Mouse (Mus musculus): Measurements from ENCODE around the gene Bicc1. TPM values are rescaled to one million over a fixed set of nuclear protein-coding genes. Genes with fewer than 3 reads are reported as not detected.

Gene Bicc1
- polyA plus RNA-seq, 1 experiment, result 3.2 TPM

- H3K27ac ChIP-seq (ENCODE audit: control insufficient read depth, insufficient read depth, low read depth, low read length), result no peak overlapping the region
- TF ChIP-seq POLR2A (IDR thresholded peaks at IDR 0.05; ENCODE audit: control insufficient read depth, low read depth, low read length) (no peak), CTCF (IDR thresholded peaks at IDR 0.05; ENCODE audit: control insufficient read depth, insufficient read depth, insufficient replicate concordance, low read depth, low read length) (no peak)
Observed at GRCm38 (mm10) chr10:71138132-71138851, 21.2 kb downstream of the Bicc1 start.

GRCm38 (mm10) chr10:71137606-71138005, 21.9 kb downstream of the Bicc1 start:
- Histone ChIP-seq H3K4me1 (ENCODE audit: control insufficient read depth, insufficient read depth, low read length) (no peaks in the 10 kb centered on the region), H3K27ac (ENCODE audit: control insufficient read depth, insufficient read depth, low read depth, low read length) (no peak overlapping the region), H3K4me3 (ENCODE audit: control insufficient read depth, low read depth, low read length) (no peak overlapping the region), H3K27me3 (ENCODE audit: control insufficient read depth, insufficient read depth, low read length) (no peaks in the 10 kb centered on the region), H3K36me3 (ENCODE audit: control insufficient read depth, insufficient read depth, low read length) (no peaks in the 10 kb centered on the region)
- TF ChIP-seq CTCF (IDR thresholded peaks at IDR 0.05; ENCODE audit: control insufficient read depth, insufficient read depth, insufficient replicate concordance, low read depth, low read length) (no peak), POLR2A (IDR thresholded peaks at IDR 0.05; ENCODE audit: control insufficient read depth, low read depth, low read length) (no peak)

More at GRCm38 (mm10) chr10:71138132-71138851, 21.2 kb downstream of the Bicc1 start:
- Histone ChIP-seq H3K27me3 (ENCODE audit: control insufficient read depth, insufficient read depth, low read length) (no peaks in the 10 kb centered on the region), H3K4me1 (ENCODE audit: control insufficient read depth, insufficient read depth, low read length) (no peaks in the 10 kb centered on the region), H3K4me3 (ENCODE audit: control insufficient read depth, low read depth, low read length) (no peak overlapping the region), H3K36me3 (ENCODE audit: control insufficient read depth, insufficient read depth, low read length) (no peaks in the 10 kb centered on the region)

- Histone ChIP-seq H3K27me3 (ENCODE audit: control insufficient read depth, insufficient read depth, low read length) (no peaks in the 10 kb centered on the region), H3K27ac (ENCODE audit: control insufficient read depth, insufficient read depth, low read depth, low read length) (peak overlapping the region; percentile 46; the same call in 1 of the 2 replicates), H3K36me3 (ENCODE audit: control insufficient read depth, insufficient read depth, low read length) (no peaks in the 10 kb centered on the region), H3K4me3 (ENCODE audit: control insufficient read depth, low read depth, low read length) (peak overlapping the region; percentile 74), H3K4me1 (ENCODE audit: control insufficient read depth, insufficient read depth, low read length) (0 out of 2 replicates have a peak, but pooled peaks cover 2% of the 10 kb centered on the region)
- TF ChIP-seq CTCF (IDR thresholded peaks at IDR 0.05; ENCODE audit: control insufficient read depth, insufficient read depth, insufficient replicate concordance, low read depth, low read length) (no peak), POLR2A (IDR thresholded peaks at IDR 0.05; ENCODE audit: control insufficient read depth, low read depth, low read length) (peak; percentile 56; the same call in 1 of the 2 replicates)
Observed at GRCm38 (mm10) chr10:71131333-71131732, 28.2 kb downstream of the Bicc1 start.

GRCm38 (mm10) chr10:71130261-71130660, 29.2 kb downstream of the Bicc1 start:
- peak overlapping the region; percentile 74 for H3K4me3 ChIP-seq (ENCODE audit: control insufficient read depth, low read depth, low read length)
- no peak for TF ChIP-seq CTCF (IDR thresholded peaks at IDR 0.05; ENCODE audit: control insufficient read depth, insufficient read depth, insufficient replicate concordance, low read depth, low read length)
- TF ChIP-seq POLR2A (IDR thresholded peaks at IDR 0.05; ENCODE audit: control insufficient read depth, low read depth, low read length), result peak; percentile 60; the same call in 1 of the 2 replicates
- no peaks in the 10 kb centered on the region for H3K27me3 ChIP-seq (ENCODE audit: control insufficient read depth, insufficient read depth, low read length)
- 0 out of 2 replicates have a peak, but pooled peaks cover 2% of the 10 kb centered on the region for H3K4me1 ChIP-seq (ENCODE audit: control insufficient read depth, insufficient read depth, low read length)
- H3K27ac ChIP-seq (ENCODE audit: control insufficient read depth, insufficient read depth, low read depth, low read length), result no peak overlapping the region
- H3K36me3 ChIP-seq (ENCODE audit: control insufficient read depth, insufficient read depth, low read length), result no peaks in the 10 kb centered on the region

GRCm38 (mm10) chr10:71127951-71128331, 31.6 kb downstream of the Bicc1 start:
- Histone ChIP-seq H3K4me3 (ENCODE audit: control insufficient read depth, low read depth, low read length) (no peak overlapping the region), H3K36me3 (ENCODE audit: control insufficient read depth, insufficient read depth, low read length) (no peaks in the 10 kb centered on the region), H3K27me3 (ENCODE audit: control insufficient read depth, insufficient read depth, low read length) (no peaks in the 10 kb centered on the region), H3K4me1 (ENCODE audit: control insufficient read depth, insufficient read depth, low read length) (0 out of 2 replicates have a peak, but pooled peaks cover 2% of the 10 kb centered on the region), H3K27ac (ENCODE audit: control insufficient read depth, insufficient read depth, low read depth, low read length) (no peak overlapping the region)
- TF ChIP-seq CTCF (IDR thresholded peaks at IDR 0.05; ENCODE audit: control insufficient read depth, insufficient read depth, insufficient replicate concordance, low read depth, low read length) (no peak), POLR2A (IDR thresholded peaks at IDR 0.05; ENCODE audit: control insufficient read depth, low read depth, low read length) (no peak)

- 0 out of 2 replicates have a peak, but pooled peaks cover 2% of the 10 kb centered on the region for H3K4me1 ChIP-seq (ENCODE audit: control insufficient read depth, insufficient read depth, low read length)
- TF ChIP-seq CTCF (IDR thresholded peaks at IDR 0.05; ENCODE audit: control insufficient read depth, insufficient read depth, insufficient replicate concordance, low read depth, low read length) (no peak), POLR2A (IDR thresholded peaks at IDR 0.05; ENCODE audit: control insufficient read depth, low read depth, low read length) (no peak)
- H3K36me3 ChIP-seq (ENCODE audit: control insufficient read depth, insufficient read depth, low read length), result no peaks in the 10 kb centered on the region
- H3K27ac ChIP-seq (ENCODE audit: control insufficient read depth, insufficient read depth, low read depth, low read length), result no peak overlapping the region
- H3K27me3 ChIP-seq (ENCODE audit: control insufficient read depth, insufficient read depth, low read length), result no peaks in the 10 kb centered on the region
- H3K4me3 ChIP-seq (ENCODE audit: control insufficient read depth, low read depth, low read length), result no peak overlapping the region
Observed at GRCm38 (mm10) chr10:71127278-71127950, 32.1 kb downstream of the Bicc1 start.

GRCm38 (mm10) chr10:71123974-71124373, 35.5 kb downstream of the Bicc1 start:
- Histone ChIP-seq H3K4me3 (ENCODE audit: control insufficient read depth, low read depth, low read length) (no peak overlapping the region), H3K36me3 (ENCODE audit: control insufficient read depth, insufficient read depth, low read length) (no peaks in the 10 kb centered on the region), H3K27ac (ENCODE audit: control insufficient read depth, insufficient read depth, low read depth, low read length) (no peak overlapping the region), H3K4me1 (ENCODE audit: control insufficient read depth, insufficient read depth, low read length) (no peaks in the 10 kb centered on the region), H3K27me3 (ENCODE audit: control insufficient read depth, insufficient read depth, low read length) (no peaks in the 10 kb centered on the region)
- TF ChIP-seq CTCF (IDR thresholded peaks at IDR 0.05; ENCODE audit: control insufficient read depth, insufficient read depth, insufficient replicate concordance, low read depth, low read length) (no peak), POLR2A (IDR thresholded peaks at IDR 0.05; ENCODE audit: control insufficient read depth, low read depth, low read length) (no peak)
